Mouse (Mus musculus) cortical plate, adult 2 months (tissue): ENCODE measurements around the gene Rad51b.

ENCODE experiments used
- CTCF ChIP-seq: fragments of 200-500 bp; IDR thresholded peaks from 2 replicates; pipeline ENCODE4 v1.5.1; 2011; ENCODE audit warnings: mild to moderate bottlenecking, control low read depth, low read length; ENCODE audit not compliant: insufficient read depth; ENCODE audit errors: extremely low read depth
- POLR2A ChIP-seq: fragments of 200-500 bp; IDR thresholded peaks from 2 replicates; pipeline ENCODE4 v1.6.1; 2011; ENCODE audit warnings: mild to moderate bottlenecking, low read length, control low read depth; ENCODE audit not compliant: insufficient read depth; ENCODE audit errors: extremely low read depth

DNA sequence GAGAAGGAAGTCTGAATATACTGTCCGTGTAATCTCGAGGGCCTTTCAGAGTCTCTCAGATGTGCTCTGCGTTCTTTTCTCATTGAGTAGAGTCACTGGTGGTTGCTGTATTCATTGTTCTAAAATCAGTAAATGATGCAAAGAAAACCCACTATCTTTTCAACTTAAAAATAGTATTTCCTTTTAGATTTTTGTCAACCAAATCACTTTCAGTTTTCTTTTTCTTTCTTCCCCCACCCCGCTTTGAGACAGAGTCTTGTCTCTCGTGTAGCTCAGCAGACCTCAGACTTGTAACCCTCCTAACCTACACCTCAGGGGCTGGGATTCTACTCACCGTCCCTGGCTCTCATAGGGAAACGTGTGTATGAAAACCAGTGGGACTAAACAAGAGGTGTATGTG lies 145.0 kb downstream of the Rad51b start:
- no peak for TF ChIP-seq CTCF
- no peak for TF ChIP-seq POLR2A
